Mouse (Mus musculus) lung, postnatal 0 days (tissue): Measurements from ENCODE around the gene Cyth3.

Experiments
- CTCF ChIP-seq: IDR thresholded peaks from 2 replicates; pipeline ENCODE4 v1.5.1; 2016; ENCODE audit warnings: antibody characterized with exemption, mild to moderate bottlenecking
- EP300 ChIP-seq: IDR thresholded peaks from 2 replicates; pipeline ENCODE4 v1.6.1; 2016; ENCODE audit warnings: antibody characterized with exemption, mild to moderate bottlenecking, control low read depth

DNA sequence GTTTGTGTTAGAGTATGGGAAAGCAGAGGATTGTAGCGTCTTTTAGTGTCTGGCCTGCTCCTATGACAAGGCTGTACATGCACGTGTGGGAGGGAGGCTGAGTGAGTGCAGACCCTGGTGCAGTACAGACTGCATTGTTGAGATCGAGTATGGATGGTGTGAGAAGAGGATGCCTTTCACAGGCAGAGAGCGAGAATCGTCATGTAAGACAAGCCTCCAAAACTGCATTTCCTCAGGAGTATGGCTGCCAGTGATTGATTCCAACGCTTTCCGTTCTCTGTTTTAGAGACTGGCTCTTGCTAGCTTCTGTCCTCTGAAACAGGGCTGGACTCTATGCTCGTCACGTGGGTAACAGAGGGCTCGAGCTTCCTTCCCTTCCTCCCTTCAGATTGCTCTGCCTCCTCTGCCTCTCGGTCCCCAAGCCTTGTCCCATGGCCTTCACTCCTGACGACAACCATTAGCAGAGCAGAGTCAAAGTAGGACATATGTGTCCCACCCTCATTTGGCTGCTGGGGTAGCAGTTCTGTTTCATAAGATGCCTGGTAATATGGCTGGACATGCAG lies 12.4 kb downstream of the Cyth3 start:
- TF ChIP-seq CTCF, result no peak
- no peak for TF ChIP-seq EP300
